Mouse (Mus musculus): ENCODE data around the gene Rab40c.

Gene Rab40c

GRCm38 (mm10) chr17:25843636-25844395 lies 75.7 kb downstream of the Rab40c start:
- peak; percentile 44 for DNase-seq (ENCODE audit: low spot score)

DNA sequence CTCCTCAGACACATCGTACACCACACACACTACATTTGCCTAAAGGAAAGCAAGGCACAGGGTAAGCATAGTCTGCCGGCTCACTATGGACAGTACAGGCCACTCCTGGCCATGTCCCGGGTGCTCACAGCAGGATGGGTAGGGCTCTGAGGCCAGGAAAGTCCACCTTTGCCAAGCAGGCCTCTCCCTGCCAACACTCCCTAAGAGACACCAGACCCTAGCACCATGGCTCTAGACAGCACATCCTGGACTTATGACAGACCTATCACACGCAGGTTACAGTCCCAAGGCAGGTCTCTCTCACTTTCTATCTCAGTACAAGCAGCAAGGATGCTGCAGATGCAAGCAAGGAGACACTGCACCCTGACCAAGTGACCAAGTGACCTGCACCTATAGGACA lies 76.4 kb downstream of the Rab40c start:
- no peak for DNase-seq (ENCODE audit: low spot score)

GRCm38 (mm10) chr17:25842509-25842908 lies 77.0 kb downstream of the Rab40c start:
- DNase-seq (ENCODE audit: low spot score) = no peak

DNA sequence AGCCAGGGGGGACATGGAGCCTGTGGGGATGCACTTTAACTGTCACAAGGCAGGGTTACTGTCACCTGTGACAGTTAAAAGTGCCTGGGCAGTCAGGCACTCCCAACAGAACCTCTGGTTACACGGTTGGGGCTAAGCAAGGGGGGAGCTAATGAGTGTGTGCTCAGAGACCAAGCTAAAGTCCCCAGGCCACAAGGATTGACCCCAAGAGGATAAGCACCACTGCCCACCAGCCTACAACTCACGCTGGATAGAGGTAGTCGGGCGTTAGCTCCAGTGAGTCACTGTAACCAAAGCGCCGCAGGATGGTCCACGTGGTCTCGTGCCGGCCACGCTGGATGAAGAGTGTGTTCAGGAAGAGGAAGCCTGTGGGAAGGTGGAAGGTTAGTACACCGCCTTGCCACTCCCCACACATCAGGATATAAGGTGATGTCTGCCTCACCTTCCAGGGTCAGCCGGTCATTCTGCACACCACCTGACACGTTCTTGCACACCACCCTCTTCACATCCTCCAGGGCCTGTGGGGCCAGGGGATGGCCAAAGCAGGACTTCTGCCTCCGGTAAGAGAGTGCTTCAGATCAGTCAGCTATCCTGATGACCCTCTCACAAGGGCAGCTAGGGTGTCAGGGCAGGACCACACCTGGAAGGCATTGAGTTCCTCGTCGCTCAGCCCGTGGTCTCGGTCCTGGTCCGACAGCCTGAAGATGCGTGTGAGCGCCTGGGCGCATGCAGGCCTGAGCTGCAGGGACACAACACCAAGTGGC lies 78.2 kb downstream of the Rab40c start, which contains the start of gene Gm20683:
Gm20683 (minus strand) TSS at position 647 of the 764 bp plus-strand sequence.
- DNase-seq (ENCODE audit: low spot score) = no peak

DNA sequence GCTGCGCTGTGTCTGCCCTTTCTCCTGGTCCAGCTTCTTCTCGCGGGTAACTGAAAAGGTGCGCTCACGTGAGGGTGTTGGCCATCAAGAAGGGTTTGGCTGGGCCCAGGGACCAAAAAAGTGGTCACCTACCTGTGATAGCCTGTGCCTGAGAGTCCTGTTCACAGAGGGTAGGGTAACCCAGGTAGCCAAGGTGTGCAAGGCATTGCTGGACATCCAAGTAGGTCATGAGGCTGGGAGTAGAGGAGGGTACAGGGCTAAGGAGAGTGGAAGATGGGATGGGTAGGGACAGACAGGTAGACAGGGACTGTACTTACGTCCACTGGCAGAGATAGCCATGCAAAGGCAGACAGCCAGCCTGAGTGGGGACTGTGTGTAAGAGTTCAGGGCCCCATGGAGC lies 79.0 kb downstream of the Rab40c start:
- DNase-seq (ENCODE audit: low spot score) = no peak

DNA sequence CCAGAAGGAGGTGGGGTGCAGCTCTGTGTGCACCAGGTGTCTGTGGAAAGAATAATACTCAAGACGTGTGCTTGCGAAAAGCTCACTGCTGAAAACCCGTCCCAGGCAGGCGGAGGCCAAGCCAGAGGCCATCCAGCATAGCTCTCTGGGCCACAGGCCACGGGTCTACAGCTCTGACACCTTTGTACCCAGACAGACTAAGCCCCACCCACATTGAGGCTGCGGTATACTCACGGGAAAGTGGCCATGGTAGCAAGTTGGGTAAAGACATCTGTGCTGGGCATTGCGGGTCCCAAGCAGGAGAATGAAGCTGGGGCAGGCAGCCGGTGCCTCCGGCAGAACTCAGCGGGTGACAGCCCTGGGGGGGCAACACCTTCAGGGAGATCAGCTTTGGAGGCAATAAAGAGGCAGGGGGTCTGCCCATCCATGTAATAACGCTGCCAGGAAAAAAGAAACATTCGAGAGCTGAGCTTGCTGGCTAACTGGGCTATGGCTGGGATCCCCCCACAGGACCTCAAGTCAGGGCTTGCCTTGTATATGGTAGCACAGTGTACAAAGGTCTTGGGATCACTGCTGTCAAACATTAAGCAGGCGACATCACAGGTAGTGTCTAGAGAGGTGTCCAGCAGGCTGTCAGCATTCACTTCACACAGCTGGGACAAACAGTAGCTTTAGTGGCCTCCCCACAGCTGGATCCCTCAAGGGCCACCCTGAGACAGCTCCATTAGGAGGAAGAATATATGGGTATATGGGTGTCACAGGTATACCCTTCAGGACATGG lies 79.9 kb downstream of the Rab40c start:
- DNase-seq (ENCODE audit: low spot score) = no peak

- no peak for DNase-seq (ENCODE audit: low spot score)
These were observed 80.6 kb downstream of the Rab40c start for GRCm38 (mm10) chr17:25838904-25839303.

- DNase-seq (ENCODE audit: low spot score) = no peak
These were observed 82.0 kb downstream of the Rab40c start for GRCm38 (mm10) chr17:25837533-25837932.

DNA sequence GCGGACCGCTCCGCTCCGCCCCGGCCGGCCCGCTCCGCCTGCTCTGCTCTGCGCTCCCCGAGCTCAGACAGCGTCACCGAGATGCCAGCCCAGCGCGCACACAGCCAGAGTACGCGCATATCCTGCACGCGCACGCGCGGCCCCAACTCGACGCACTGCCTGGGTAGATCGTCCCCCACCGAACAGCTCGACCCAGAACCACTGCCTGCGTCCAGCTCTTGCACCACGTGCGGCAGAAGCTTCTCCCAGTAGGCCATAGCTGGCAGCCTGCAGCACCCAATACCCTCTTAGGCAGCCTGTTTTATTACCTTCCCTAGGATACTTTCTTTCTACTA lies 82.5 kb downstream of the Rab40c start, which contains the start of gene Rhbdl1:
Rhbdl1 (minus strand) TSS at position 220 of the 335 bp plus-strand sequence.
- DNase-seq (ENCODE audit: low spot score) = no peak

GRCm38 (mm10) chr17:25836397-25837075 lies 83.0 kb downstream of the Rab40c start:
- DNase-seq (ENCODE audit: low spot score) = no peak

DNA sequence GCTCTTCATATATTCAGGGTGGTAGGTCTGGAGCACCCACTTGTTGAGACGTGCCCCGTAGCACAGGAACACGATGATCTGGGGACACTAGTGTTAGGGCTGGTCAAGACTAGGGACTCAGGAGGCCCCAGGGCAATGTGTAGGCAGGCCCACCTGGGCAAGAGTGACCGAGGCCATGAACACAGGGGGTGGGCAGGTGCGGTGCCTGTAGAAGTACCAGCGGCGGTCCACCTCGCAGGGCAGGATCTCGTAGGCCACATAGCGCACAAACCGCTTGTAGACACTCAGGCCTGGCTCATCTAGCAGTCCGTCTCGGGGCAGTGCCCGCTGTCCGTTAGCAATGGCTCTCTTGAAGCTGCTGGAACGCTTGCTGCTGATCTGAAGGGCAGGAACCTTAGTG lies 83.7 kb downstream of the Rab40c start:
- DNase-seq (ENCODE audit: low spot score) = no peak

DNA sequence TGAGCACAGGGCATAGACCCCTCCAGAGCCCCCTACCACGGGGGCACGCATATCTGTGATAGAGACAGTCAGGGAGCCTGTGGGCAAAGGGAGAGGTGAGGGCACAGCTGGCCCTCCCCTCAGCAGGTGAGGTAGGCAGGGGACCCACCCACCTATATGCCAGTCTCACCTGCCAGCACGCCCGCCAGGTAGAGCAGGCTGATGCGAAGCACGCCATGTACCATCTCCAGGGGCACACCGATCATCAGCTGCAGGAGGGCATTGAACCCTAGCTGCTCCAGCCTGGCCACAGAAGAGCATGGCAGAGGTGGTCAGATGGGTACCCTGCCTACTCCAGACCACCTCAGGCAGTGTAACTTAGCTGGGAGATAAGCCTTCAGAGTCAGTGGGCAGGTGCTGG lies 84.2 kb downstream of the Rab40c start:
- DNase-seq (ENCODE audit: low spot score) = no peak

DNA sequence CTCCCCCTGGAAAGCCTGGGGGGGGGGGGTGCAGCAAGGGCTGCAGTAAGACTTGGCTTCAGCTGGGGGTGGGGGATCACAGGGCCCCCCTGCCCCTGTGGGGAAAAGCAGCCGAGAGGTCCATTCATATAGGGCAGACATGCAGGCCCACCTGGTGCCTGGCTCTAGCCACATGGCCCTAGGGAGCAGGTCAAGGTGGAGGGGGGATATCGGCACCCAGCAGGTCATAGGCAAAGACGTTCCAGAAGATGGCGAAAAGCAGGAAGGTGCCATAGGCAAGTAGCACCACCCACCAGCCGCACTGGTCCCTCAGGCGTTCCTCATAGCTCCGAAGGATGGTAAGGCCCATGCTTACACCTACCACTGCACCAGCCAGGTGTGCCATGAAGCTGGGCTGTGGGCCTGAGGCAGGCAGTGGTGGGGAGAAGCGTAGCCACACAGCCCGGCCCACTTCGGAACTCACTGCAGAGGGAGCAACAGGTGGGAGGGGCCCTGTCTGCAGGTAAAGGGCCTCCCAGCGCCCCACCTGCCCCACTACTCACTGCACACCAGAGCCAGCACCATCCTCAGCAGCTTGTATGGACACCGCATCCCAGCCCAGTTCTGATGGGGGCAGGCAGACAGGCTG lies 84.8 kb downstream of the Rab40c start:
- DNase-seq (ENCODE audit: low spot score) = no peak

- no peak for DNase-seq (ENCODE audit: low spot score)
These were observed 85.4 kb downstream of the Rab40c start for GRCm38 (mm10) chr17:25833961-25834594.

GRCm38 (mm10) chr17:25833291-25833663 lies 86.2 kb downstream of the Rab40c start, which contains the start of gene Stub1:
Gene Stub1, minus strand, starts transcription at chr17:25833404.
- no peak for DNase-seq (ENCODE audit: low spot score)

DNA sequence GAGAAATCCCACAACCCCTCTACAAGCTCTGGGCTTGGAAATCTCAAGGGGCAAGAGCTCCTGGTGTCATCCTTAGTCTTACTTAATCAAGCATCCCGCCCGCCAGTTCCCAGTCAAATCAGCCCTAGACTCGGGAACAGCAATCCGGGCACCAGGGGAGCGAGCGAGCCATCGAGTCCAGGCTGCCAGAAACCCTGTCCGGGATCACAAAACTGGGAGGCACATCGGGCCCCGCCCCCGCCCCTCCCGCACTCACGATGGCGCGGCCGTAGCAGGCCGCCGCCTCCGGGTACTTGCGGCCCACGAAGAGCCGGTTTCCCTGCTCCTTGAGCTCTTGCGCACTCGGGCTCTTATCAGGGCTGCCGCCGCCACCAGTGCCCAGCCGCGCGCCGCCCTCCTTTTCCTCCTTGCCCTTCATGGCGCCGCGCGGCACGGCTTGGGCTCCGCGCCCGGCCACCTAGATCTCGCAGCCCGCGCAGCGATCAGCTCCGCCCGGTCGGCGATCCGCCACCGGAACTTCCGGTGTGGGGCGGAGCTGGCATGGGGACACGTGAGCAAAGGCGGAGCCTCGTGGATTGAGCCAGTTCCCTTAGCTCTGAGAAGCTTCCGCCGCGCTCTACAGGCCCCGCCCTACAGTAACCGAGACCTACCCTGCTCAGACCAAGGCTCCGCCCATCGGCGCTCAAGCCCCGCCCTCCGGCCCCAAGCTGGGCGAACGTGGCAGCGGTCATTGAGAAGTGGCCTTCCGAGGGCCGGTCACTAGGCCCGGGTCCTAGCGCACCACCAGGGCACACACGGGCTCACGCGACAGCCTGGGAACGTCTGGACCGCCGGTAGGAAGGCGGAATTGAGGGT lies 86.9 kb downstream of the Rab40c start:
- DNase-seq (ENCODE audit: low spot score) = peak; percentile 96
